Mouse (Mus musculus) CD4-positive, CD25-positive, alpha-beta regulatory T cell, adult 4 months (primary cell): ENCODE measurements around the gene Kif27. TPM values are rescaled to one million over a fixed set of nuclear protein-coding genes. Genes with fewer than 3 reads are reported as not detected.
"Not testable (repeated sequence)": the region's sequence is repeated elsewhere in the genome, so short reads cannot be mapped to it uniquely, and the experiment has no call there.

Experiments
- ATAC-seq: one replicate; pipeline ENCODE4 v1.8.0; 2017
- polyA plus RNA-seq, 2 experiments: library from polyadenylated mRNA; unstranded; fragments of 100-300 nt; shearing (Covaris generic); gene quantifications; one replicate each; pipeline ENCODE4 v1.2.1; 2017

Gene Kif27
- polyA plus RNA-seq, result not detected

- peak; percentile 97 for ATAC-seq
Observed at GRCm38 (mm10) chr13:58358629-58359303, at the start of gene Kif27. TSS of gene Kif27 (minus strand) at chr13:58359122.

GRCm38 (mm10) chr13:58403243-58403642 is 44.3 kb upstream of the Kif27 start, which contains the start of gene Hnrnpk:
TSS of gene Hnrnpk (minus strand) at chr13:58403343.
- ATAC-seq, result not testable (repeated sequence)

- peak; percentile 34 for ATAC-seq
Observed at GRCm38 (mm10) chr13:58402744-58403110, 43.8 kb upstream of the Kif27 start.

GRCm38 (mm10) chr13:58402003-58402743 is 43.3 kb upstream of the Kif27 start, which contains the start of gene Rmi1:
TSS of gene Rmi1 (plus strand) at chr13:58402248.
- peak; percentile 85 for ATAC-seq

DNA sequence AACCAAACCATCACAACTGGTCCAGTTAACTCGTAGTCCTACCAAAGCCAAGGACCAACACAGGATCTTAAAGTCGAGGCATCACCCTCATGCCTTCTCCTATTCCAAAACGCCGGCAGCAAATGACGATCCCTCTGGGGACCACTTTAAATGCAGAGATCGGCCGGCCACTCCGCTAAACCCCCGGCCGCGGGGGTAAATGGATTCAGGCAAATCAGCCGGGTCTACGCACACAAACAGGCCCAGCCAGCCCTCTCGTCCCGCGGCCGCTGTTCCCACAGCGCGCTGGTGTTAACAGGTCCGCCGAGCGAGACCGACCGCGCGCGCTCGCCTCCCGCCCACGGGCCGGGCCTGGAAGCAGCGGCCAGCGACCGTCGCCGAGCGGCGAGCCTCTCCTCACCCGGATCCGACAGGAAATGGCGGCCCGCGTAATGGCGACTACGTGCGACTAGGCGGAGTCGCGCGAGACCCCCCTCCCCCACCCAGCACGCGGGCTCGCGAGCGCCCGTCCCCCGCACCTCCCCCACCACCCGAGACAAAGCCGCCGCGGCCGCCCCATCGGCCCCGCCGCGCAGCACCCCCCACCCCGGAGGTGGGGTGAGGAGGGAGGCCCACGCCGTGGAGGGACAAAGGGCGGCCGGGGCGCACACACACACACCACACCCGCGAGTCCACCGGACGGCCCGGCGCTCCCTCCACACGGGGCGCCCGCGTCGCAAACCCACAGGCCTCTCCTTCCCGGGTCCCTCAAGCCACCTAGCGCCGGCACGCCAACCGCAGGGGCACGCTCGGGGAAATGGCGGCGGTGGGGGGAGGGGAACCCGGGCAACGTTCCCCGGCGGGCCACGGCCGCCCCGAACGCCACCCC is 42.4 kb upstream of the Kif27 start:
- peak; percentile 17 for ATAC-seq

DNA sequence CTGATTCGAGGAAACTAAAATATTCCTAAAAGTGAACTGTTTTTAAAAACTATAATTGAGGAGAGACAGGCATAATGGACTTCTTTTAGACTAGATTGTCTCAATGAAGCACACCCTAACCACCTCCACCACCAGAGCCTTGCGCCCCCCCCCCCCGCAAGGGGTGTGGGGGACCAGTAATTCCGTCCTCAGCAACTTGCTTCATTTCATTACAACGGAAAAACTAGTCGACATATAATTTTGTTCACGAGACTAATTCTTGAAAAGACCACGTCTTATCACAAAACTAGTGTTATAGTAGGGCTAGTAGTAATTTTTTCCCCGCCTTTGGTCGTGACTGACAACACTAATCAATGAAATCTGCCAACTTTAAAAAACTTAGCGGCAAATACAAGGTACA is 41.7 kb upstream of the Kif27 start:
- ATAC-seq, result no peak

DNA sequence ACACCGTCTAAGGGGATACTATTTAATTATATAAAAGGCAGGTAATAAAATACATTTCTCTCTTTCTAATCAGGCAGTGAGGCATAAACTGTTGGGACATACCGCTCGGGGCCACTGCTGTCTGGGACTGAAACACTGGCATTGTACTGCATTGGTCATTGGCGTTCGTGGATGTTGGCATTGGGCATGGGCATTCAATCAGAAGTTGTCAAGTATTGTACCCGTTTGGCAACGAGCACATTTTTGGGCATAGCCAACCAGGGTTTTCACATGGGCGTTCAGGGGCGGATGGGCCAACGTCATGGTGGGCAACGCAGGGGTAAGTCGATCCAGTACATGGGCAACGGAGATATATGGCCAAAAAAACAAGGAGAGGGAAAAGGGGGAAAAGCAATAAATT is 38.7 kb upstream of the Kif27 start:
- no peak for ATAC-seq

GRCm38 (mm10) chr13:58394392-58394791 is 35.5 kb upstream of the Kif27 start:
- not testable (repeated sequence) for ATAC-seq

DNA sequence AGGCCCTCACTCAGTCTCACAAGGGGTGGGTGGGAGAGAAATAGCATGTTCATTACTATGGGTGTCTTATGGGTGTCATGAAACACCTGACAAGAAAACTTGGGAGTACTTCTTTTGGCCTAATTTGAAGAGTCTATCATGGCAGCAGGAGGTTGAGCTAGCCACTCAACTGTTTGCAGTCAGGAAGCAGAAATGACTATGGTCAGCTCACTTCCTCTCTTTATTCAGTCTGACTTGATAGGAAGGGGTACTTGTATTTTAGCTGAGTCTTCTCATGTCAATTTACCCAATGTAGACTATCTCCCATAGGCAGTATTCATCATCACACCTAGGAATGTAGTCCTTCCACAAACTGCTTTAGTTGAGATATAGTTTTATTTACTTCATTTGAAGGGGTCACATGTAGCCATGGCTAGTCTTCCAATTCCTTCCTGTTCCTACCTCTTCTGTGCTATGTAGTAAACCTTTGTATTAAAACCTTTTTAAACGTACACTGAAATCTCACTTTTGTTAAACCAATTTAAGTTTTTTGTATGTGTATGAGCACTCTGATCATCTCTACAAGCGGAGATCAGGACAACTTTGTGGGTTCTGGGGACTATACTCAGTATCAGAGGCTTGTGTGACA is 30.5 kb upstream of the Kif27 start:
- ATAC-seq, result no peak

DNA sequence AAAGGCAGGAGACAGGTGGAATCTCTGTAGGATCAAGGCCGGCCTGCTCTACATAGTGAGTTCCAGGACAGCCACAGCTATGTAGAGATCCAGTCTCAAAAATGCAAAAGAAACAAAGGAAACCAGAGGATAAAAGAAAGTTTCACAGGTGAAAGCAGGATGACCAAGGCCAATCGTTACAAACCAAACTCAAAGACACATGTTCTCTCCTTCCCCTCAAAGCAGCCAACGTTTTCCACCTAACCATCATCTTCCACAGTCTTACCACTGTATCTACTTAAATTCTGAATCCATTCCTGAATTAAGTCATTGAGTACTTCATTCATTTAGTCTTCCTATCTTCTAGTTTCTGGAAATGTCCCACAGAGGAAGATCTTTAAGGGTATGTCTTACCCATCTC is 29.5 kb upstream of the Kif27 start:
- ATAC-seq, result no peak

DNA sequence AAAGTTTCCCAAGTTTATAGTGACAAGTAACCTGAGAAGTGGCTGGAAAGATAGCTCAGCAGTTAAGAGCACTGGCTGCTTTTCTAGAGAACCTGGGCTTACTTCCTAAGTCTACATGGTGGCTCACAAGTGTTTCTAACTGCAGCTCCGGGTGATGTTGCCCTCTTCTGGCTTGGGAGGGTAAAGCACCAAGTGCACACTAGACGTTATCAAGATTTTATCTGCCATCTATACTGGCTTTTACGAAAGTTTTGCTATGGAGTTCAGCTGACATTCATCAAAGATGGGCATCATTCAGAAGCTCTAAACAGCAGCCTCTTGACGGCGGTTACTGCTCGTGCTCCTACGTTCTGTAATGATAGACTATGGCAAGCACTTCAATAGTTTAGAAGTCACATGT is 29.0 kb upstream of the Kif27 start:
- peak; percentile 82 for ATAC-seq

DNA sequence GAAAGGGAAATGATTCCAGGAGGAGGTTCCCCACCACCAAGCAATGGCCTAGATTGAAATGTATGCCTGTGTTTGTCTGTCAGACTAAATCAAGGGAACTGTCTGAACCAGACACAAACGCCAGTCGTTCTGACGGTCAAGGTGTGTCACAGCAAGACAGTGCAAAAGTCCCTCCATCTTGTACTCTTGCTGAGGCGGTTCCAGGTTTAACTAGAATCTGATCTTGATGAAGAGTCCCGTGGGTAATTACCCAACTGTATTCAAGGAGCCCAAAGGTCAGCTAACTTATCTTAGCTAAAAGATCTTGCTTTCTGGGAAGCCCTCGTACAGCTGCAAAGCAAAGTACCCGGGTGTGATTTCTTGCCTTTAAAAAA is 26.6 kb upstream of the Kif27 start:
- ATAC-seq, result peak; percentile 0

DNA sequence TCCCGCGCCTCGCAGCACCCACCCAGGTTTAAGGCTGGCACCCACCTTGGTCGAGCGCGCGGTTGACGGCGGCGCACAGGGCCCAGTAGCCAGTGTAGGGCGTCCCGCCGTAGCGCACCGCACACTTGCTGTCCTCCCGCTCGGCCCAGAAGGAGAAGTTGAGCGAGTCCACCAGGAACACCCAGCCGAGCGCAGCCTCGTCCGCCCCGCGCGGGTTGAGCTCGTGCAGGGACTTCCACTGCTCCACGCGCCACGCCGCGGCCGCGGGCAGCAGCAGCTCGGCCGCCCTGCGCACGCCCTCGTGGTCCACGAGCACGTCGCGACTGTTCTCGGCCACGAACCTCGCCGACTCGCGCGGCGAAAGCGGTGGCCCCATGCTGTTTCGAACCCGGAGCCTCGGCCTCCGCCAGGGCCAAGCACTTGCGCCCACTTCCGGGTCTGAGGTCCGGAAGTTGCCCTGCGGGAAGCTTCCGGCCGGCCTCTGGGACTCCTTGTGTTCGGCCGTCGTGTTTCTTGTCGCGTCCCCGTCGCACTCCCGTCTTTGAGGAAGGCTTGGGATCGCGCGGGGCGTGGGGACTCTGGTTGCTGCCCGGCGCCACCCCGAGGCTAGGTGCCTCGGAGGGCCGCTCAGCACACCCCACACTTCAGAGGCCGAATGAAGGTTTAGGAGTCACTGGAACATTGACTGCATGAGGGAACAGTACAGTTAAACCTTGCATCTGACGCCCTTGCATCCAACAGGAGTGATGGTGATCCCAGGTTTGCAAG is 26.0 kb upstream of the Kif27 start, which contains the start of gene 2210016F16Rik:
Gene 2210016F16Rik, minus strand, starts transcription at position 447 of the 768 bp plus-strand sequence.
- ATAC-seq, result peak; percentile 46

- no peak for ATAC-seq
Observed at GRCm38 (mm10) chr13:58384371-58384770, 25.4 kb upstream of the Kif27 start.

- ATAC-seq, result no peak
Observed at GRCm38 (mm10) chr13:58373153-58373470, 14.2 kb upstream of the Kif27 start.

GRCm38 (mm10) chr13:58372278-58373152 is 13.6 kb upstream of the Kif27 start:
- ATAC-seq, result no peak

DNA sequence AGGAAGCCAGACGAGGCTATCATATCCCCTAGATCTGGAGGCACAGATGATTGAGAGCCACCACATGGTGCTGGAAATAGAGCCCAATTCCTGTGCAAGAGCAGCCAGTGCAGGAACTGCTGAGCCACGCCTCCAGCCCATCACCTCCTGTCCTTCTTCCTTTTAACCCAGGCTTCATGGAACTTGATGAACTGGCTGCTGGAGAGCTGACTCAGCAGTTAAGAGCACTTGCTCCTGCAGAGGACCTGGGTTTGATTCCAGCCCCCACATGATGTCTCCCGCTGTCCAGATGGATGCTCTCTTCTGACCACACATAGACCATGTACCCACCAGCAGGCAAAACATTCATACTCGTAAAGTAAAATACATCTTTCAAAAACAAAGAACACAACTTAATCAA is 9.9 kb upstream of the Kif27 start:
- no peak for ATAC-seq

- no peak for ATAC-seq
Observed at GRCm38 (mm10) chr13:58367641-58368040, 8.7 kb upstream of the Kif27 start.

GRCm38 (mm10) chr13:58366373-58366772 is 7.5 kb upstream of the Kif27 start:
- ATAC-seq, result no peak

DNA sequence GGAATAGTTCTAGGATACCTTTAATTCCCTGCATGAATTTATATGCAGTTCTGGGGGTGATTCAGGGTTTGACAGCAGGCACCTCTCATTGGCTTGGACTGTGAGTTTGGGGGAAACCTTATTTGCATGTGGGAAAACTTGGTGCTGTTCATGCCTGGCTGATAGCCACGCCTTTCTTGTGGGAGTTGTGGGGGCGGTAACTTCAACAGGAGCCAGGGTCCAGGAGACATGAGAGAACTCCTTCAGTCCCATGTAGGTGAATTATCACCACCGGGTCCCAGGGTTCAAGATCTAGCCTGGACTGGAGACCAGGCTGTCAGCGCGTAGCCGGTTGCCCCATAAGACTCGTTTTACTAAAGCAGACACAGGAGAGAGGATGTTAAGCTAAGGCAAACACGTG is 6.3 kb upstream of the Kif27 start:
- ATAC-seq, result not testable (repeated sequence)
